Mouse (Mus musculus) forebrain, postnatal 0 days (tissue): ENCODE results near the gene Ethe1. TPM values are rescaled to one million over a fixed set of nuclear protein-coding genes. Genes with fewer than 3 reads are reported as not detected.

Experiments
- ATAC-seq: fragments of 200-750 bp; cut with Nextera tagmentation; 2 replicates; pipeline ENCODE4 v1.8.0; 2017; ENCODE audit warnings: mild to moderate bottlenecking, moderate library complexity
- DNase-seq: peaks from one replicate; pipeline ENCODE4 v3.0.0-alpha.2; 2015
- H3K27ac ChIP-seq: fragments of 300-500 bp; sonication (generic); 2 replicates; pipeline ENCODE4 v1.5.1; 2014; ENCODE audit warnings: low read depth, mild to moderate bottlenecking, antibody characterized with exemption, low read length, moderate library complexity, mixed read lengths
- H3K27me3 ChIP-seq: fragments of 300-500 bp; sonication (generic); 2 replicates; pipeline ENCODE4 v1.6.1; 2014; ENCODE audit warnings: mild to moderate bottlenecking, low read length, mixed read lengths; ENCODE audit not compliant: insufficient read depth
- H3K36me3 ChIP-seq: fragments of 300-500 bp; sonication (generic); 2 replicates; pipeline ENCODE4 v1.6.1; 2014; ENCODE audit warnings: mild to moderate bottlenecking, moderate library complexity; ENCODE audit not compliant: insufficient read depth
- H3K4me1 ChIP-seq: fragments of 300-500 bp; sonication (generic); 2 replicates; pipeline ENCODE4 v1.6.1; 2014; ENCODE audit warnings: antibody characterized with exemption; ENCODE audit not compliant: insufficient read depth
- H3K4me2 ChIP-seq: fragments of 300-500 bp; sonication (generic); 2 replicates; pipeline ENCODE4 v1.6.1; 2014; ENCODE audit warnings: low read depth, mild to moderate bottlenecking, moderate library complexity
- H3K4me3 ChIP-seq: fragments of 300-500 bp; sonication (generic); 2 replicates; pipeline ENCODE4 v1.5.1; 2014; ENCODE audit warnings: low read depth, low read length, mixed read lengths
- H3K9ac ChIP-seq: fragments of 300-500 bp; sonication (generic); 2 replicates; pipeline ENCODE4 v1.6.1; 2014; ENCODE audit warnings: mild to moderate bottlenecking
- H3K9me3 ChIP-seq: fragments of 300-500 bp; sonication (generic); 2 replicates; pipeline ENCODE4 v1.6.1; 2016; ENCODE audit warnings: low read length
- CTCF ChIP-seq: sonication (generic); IDR thresholded peaks from 2 replicates; pipeline ENCODE4 v1.5.1; 2016; ENCODE audit warnings: antibody characterized with exemption, control low read depth, low read depth
- WGBS: fragments of 180-500 bp; shearing (Covaris S2); extraction: QIAGEN DNeasy Blood & Tissue Kit; methylation state at CpG from one replicate; pipeline ENCODE4 v1.1.7; 2014; 5-methylcytosine and 5-hydroxymethylcytosine counted together
- polyA plus RNA-seq: library from polyadenylated mRNA; unstranded; fragments of >200 nt; fragmentation: Nextera tagmentation; extraction: Ambion mirVana; gene quantifications from 2 replicates; pipeline ENCODE4 v1.2.1, GENCODE M21; 2015
- total RNA-seq: library from RNA; depleted of rRNA; stranded (reverse); fragments of >200 nt; gene quantifications from 2 replicates; pipeline ENCODE4 v1.2.3, GENCODE M21; 2014; rRNA removed

Gene Ethe1
- total RNA-seq (24.2 and 25.8 TPM in 2 replicates), polyA plus RNA-seq (24.3 and 26.8 TPM in 2 replicates)

- Histone ChIP-seq H3K4me2 (peak within 1 kb of the TSS; percentile 75), H3K9ac (peak within 1 kb of the TSS; percentile 94), H3K4me1 (no peaks in the 10 kb centered on the region), H3K27ac (peak within 1 kb of the TSS; percentile 80), H3K27me3 (no peaks in the 10 kb centered on the region), H3K36me3 (no peaks in the 10 kb centered on the region), H3K4me3 (peak within 1 kb of the TSS; percentile 73), H3K9me3 (no peaks in the 10 kb centered on the region)
- peak; percentile 92 for ATAC-seq
- peak; percentile 1; the same call in 1 of the 2 replicates for TF ChIP-seq CTCF
- WGBS: 4% methylated on average over 30 of the region's 30 CpGs
- DNase-seq: peak; percentile 93
Measured at GRCm38 (mm10) chr7:24587330-24588105, at the start of gene Ethe1, which contains the start of gene Zfp575. Gene Ethe1 (plus strand): TSS chr7:24587543. Gene Zfp575 (minus strand): TSS chr7:24587641.

- peaks cover under 1% of the 10 kb centered on the region; the same call in 1 of the 2 replicates for H3K4me1 ChIP-seq
- H3K4me3 ChIP-seq: no peak overlapping the region
- TF ChIP-seq CTCF: no peak
- H3K27me3 ChIP-seq: no peaks in the 10 kb centered on the region
- no peak overlapping the region for H3K9ac ChIP-seq
- ATAC-seq (no peak), DNase-seq (no peak)
- H3K36me3 ChIP-seq: peaks cover 29% of the 10 kb centered on the region
- no peaks in the 10 kb centered on the region for H3K9me3 ChIP-seq
- H3K4me2 ChIP-seq: no peak overlapping the region
- no peak overlapping the region for H3K27ac ChIP-seq
- 74% methylated on average over 5 of the region's 5 CpGs for WGBS
Measured at GRCm38 (mm10) chr7:24537591-24537990, 49.8 kb upstream of the Ethe1 start.

DNA sequence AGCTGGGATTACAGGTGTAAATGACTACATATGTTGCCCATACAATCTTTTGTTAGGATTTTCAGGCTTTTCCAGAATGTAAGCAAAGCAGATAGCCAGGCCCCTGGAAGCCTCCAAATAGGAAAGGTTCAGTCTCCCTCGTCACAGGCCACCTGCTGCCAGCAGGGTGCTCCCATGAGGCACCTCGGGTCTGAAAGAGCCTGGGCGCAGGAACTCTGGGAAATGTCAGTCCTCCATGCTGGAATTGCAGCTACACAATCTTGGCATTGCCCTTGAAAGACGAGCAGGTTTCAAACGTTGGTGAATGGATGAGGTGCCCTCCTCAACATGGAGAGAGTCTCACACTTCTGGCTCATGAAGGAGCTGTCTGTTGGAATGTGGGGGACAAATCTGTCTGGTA lies 49.2 kb upstream of the Ethe1 start:
- ATAC-seq (no peak), DNase-seq (no peak)
- no peak overlapping the region for H3K27ac ChIP-seq
- no peak for TF ChIP-seq CTCF
- H3K9me3 ChIP-seq: no peaks in the 10 kb centered on the region
- H3K9ac ChIP-seq: no peak overlapping the region
- H3K4me3 ChIP-seq: no peak overlapping the region
- no peak overlapping the region for H3K4me2 ChIP-seq
- WGBS: 37% methylated on average over 5 of the region's 5 CpGs
- no peaks in the 10 kb centered on the region for H3K4me1 ChIP-seq
- H3K36me3 ChIP-seq: peaks cover 27% of the 10 kb centered on the region
- H3K27me3 ChIP-seq: no peaks in the 10 kb centered on the region

- no peak overlapping the region for H3K4me2 ChIP-seq
- ATAC-seq (no peak), DNase-seq (no peak)
- peaks cover 22% of the 10 kb centered on the region for H3K36me3 ChIP-seq
- TF ChIP-seq CTCF: no peak
- no peaks in the 10 kb centered on the region for H3K4me1 ChIP-seq
- no peaks in the 10 kb centered on the region for H3K9me3 ChIP-seq
- no peaks in the 10 kb centered on the region for H3K27me3 ChIP-seq
- 81% methylated on average over 5 of the region's 5 CpGs for WGBS
- no peak overlapping the region for H3K9ac ChIP-seq
- no peak overlapping the region for H3K4me3 ChIP-seq
- no peak overlapping the region for H3K27ac ChIP-seq
Measured at GRCm38 (mm10) chr7:24538701-24539100, 48.6 kb upstream of the Ethe1 start.

- TF ChIP-seq CTCF: no peak
- Histone ChIP-seq H3K4me3 (no peak overlapping the region), H3K27me3 (no peaks in the 10 kb centered on the region), H3K9ac (no peak overlapping the region), H3K9me3 (no peaks in the 10 kb centered on the region), H3K4me2 (no peak overlapping the region), H3K4me1 (no peaks in the 10 kb centered on the region), H3K27ac (no peak overlapping the region), H3K36me3 (peaks cover 13% of the 10 kb centered on the region; the same call in 1 of the 2 replicates)
- WGBS: 95% methylated on average over 4 of the region's 4 CpGs
- no peak for DNase-seq
- ATAC-seq: no peak
Measured at GRCm38 (mm10) chr7:24539686-24540085, 47.7 kb upstream of the Ethe1 start.

- H3K4me3 ChIP-seq: no peak overlapping the region
- H3K9ac ChIP-seq: no peak overlapping the region
- H3K36me3 ChIP-seq: no peaks in the 10 kb centered on the region; the same call in 1 of the 2 replicates
- TF ChIP-seq CTCF: peak; percentile 22; the same call in 1 of the 2 replicates
- no peaks in the 10 kb centered on the region for H3K27me3 ChIP-seq
- H3K4me2 ChIP-seq: no peak overlapping the region
- H3K4me1 ChIP-seq: no peaks in the 10 kb centered on the region
- ATAC-seq (no peak), DNase-seq (no peak)
- no peak overlapping the region for H3K27ac ChIP-seq
- no peaks in the 10 kb centered on the region for H3K9me3 ChIP-seq
- 85% methylated on average over 2 of the region's 2 CpGs for WGBS
Measured at GRCm38 (mm10) chr7:24544506-24544905, 42.8 kb upstream of the Ethe1 start.

- Histone ChIP-seq H3K4me2 (peak within 1 kb of the TSS; percentile 76), H3K27me3 (no peaks in the 10 kb centered on the region), H3K4me3 (peak within 1 kb of the TSS; percentile 86), H3K9ac (peak within 1 kb of the TSS; percentile 68), H3K9me3 (no peaks in the 10 kb centered on the region), H3K4me1 (no peaks in the 10 kb centered on the region), H3K36me3 (no peaks in the 10 kb centered on the region; the same call in 1 of the 2 replicates), H3K27ac (peak within 1 kb of the TSS; percentile 59; the same call in 1 of the 2 replicates)
- no peak for DNase-seq
- TF ChIP-seq CTCF: no peak
- no peak for ATAC-seq
- 38% methylated on average over 13 of the region's 13 CpGs for WGBS
Measured at GRCm38 (mm10) chr7:24546068-24546614, 41.2 kb upstream of the Ethe1 start, which contains the start of the genes Pinlyp and Xrcc1. Gene Pinlyp (minus strand): TSS chr7:24546118. Gene Xrcc1 (plus strand): TSS chr7:24546289.
